Mouse (Mus musculus) large intestine, adult 2 months (tissue): ENCODE data around the gene Tbxas1. TPM values are rescaled to one million over a fixed set of nuclear protein-coding genes. Genes with fewer than 3 reads are reported as not detected.

Experiments
- DNase-seq: peaks from one replicate; pipeline ENCODE4 v3.0.0-alpha.2; 2012; ENCODE audit warnings: low read depth, low spot score
- WGBS: fragments of 180-500 bp; shearing (Covaris S2); methylation state at CpG from one replicate; pipeline ENCODE4 v1.1.7; 2018; 5-methylcytosine and 5-hydroxymethylcytosine counted together
- polyA plus RNA-seq: library from polyadenylated mRNA; depleted of rRNA; stranded (reverse); fragments of >200 nt; gene quantifications from 2 replicates; pipeline ENCODE4 v1.2.3, GENCODE M21; 2012

The Tbxas1 gene
- polyA plus RNA-seq, 1 experiment, result 3.0 TPM

GRCm38 (mm10) chr6:38945681-38946080 is 70.5 kb downstream of the Tbxas1 start:
- 94% methylated on average over 3 of the region's 3 CpGs for WGBS

GRCm38 (mm10) chr6:38947282-38947681 is 72.1 kb downstream of the Tbxas1 start:
- no peak for DNase-seq
- WGBS, result 80% methylated on average over 4 of the region's 4 CpGs

More at GRCm38 (mm10) chr6:38945681-38946080, 70.5 kb downstream of the Tbxas1 start:
- DNase-seq, result no peak

GRCm38 (mm10) chr6:38949683-38950161 is 74.5 kb downstream of the Tbxas1 start:
- 62% methylated on average over 5 of the region's 5 CpGs for WGBS

GRCm38 (mm10) chr6:38950341-38950740 is 75.1 kb downstream of the Tbxas1 start:
- 39% methylated on average over 4 of the region's 4 CpGs for WGBS
- DNase-seq, result no peak

More at GRCm38 (mm10) chr6:38949683-38950161, 74.5 kb downstream of the Tbxas1 start:
- DNase-seq, result no peak

- DNase-seq, result no peak
- WGBS, result 44% methylated on average over 3 of the region's 3 CpGs
These were observed 75.6 kb downstream of the Tbxas1 start for GRCm38 (mm10) chr6:38950838-38951237.

GRCm38 (mm10) chr6:38956641-38957040 is 81.4 kb downstream of the Tbxas1 start:
- WGBS, result 75% methylated on average over 2 of the region's 2 CpGs
- DNase-seq, result no peak

GRCm38 (mm10) chr6:38957246-38957645 is 82.0 kb downstream of the Tbxas1 start:
- 84% methylated on average over 5 of the region's 5 CpGs for WGBS

GRCm38 (mm10) chr6:38959502-38959901 is 84.3 kb downstream of the Tbxas1 start:
- DNase-seq, result no peak
- WGBS, result 46% methylated on average over 9 of the region's 9 CpGs

More at GRCm38 (mm10) chr6:38957246-38957645, 82.0 kb downstream of the Tbxas1 start:
- DNase-seq, result no peak

GRCm38 (mm10) chr6:38960367-38960766 is 85.2 kb downstream of the Tbxas1 start:
- WGBS, result 82% methylated on average over 3 of the region's 3 CpGs
- no peak for DNase-seq

- DNase-seq, result no peak
- 71% methylated on average over 12 of the region's 12 CpGs for WGBS
These were observed 85.7 kb downstream of the Tbxas1 start for GRCm38 (mm10) chr6:38960791-38961426.

- WGBS, result 67% methylated on average over 8 of the region's 8 CpGs
These were observed 86.3 kb downstream of the Tbxas1 start for GRCm38 (mm10) chr6:38961427-38962033.

GRCm38 (mm10) chr6:38966839-38967238 is 91.6 kb downstream of the Tbxas1 start:
- DNase-seq, result no peak
- 77% methylated on average over 5 of the region's 5 CpGs for WGBS

More at GRCm38 (mm10) chr6:38961427-38962033, 86.3 kb downstream of the Tbxas1 start:
- DNase-seq, result no peak

GRCm38 (mm10) chr6:38967288-38967687 is 92.1 kb downstream of the Tbxas1 start:
- DNase-seq, result no peak
- WGBS, result 51% methylated on average over 6 of the region's 6 CpGs

- 80% methylated on average over 5 of the region's 5 CpGs for WGBS
- DNase-seq, result no peak
These were observed 92.8 kb downstream of the Tbxas1 start for GRCm38 (mm10) chr6:38967988-38968387.

GRCm38 (mm10) chr6:38969944-38970740 is 94.9 kb downstream of the Tbxas1 start:
- DNase-seq, result no peak
- WGBS, result 77% methylated on average over 6 of the region's 6 CpGs

- 82% methylated on average over 6 of the region's 6 CpGs for WGBS
- DNase-seq, result no peak
These were observed 95.6 kb downstream of the Tbxas1 start for GRCm38 (mm10) chr6:38970759-38971158.

GRCm38 (mm10) chr6:38972826-38973225 is 97.6 kb downstream of the Tbxas1 start:
- no peak for DNase-seq
- whole genome bisulfite sequencing, result 55% methylated on average over 1 of the region's 1 CpGs

- no peak for DNase-seq
- 84% methylated on average over 10 of the region's 10 CpGs for WGBS
These were observed 98.4 kb downstream of the Tbxas1 start for GRCm38 (mm10) chr6:38973441-38974161.

- DNase-seq, result no peak
- WGBS, result 77% methylated on average over 1 of the region's 1 CpGs
These were observed 98.9 kb downstream of the Tbxas1 start for GRCm38 (mm10) chr6:38974162-38974525.
